Mouse (Mus musculus) lung, embryonic 15.5 days (tissue): ENCODE data around the gene Krtap3-1. TPM values are rescaled to one million over a fixed set of nuclear protein-coding genes. Genes with fewer than 3 reads are reported as not detected.
"Not testable (repeated sequence)": the region's sequence is repeated elsewhere in the genome, so short reads cannot be mapped to it uniquely, and the experiment has no call there.

Experiments used
- ATAC-seq: fragments of 200-750 bp; cut with Nextera tagmentation; 2 replicates; pipeline ENCODE4 v1.8.0; 2017; ENCODE audit warnings: moderate number of reproducible peaks, borderline replicate concordance; ENCODE audit not compliant: low FRiP score, low TSS enrichment; ENCODE audit errors: extremely low read depth
- H3K27ac ChIP-seq: fragments of 300-500 bp; sonication (generic); 2 replicates; pipeline ENCODE4 v1.5.1; 2015; ENCODE audit warnings: moderate library complexity, mild to moderate bottlenecking, inconsistent platforms
- H3K27me3 ChIP-seq: fragments of 300-500 bp; sonication (generic); 2 replicates; pipeline ENCODE4 v1.6.1; 2015; ENCODE audit warnings: inconsistent platforms
- H3K36me3 ChIP-seq: fragments of 300-500 bp; sonication (generic); 2 replicates; pipeline ENCODE4 v1.6.1; 2015; ENCODE audit warnings: inconsistent platforms
- H3K4me1 ChIP-seq: fragments of 300-500 bp; sonication (generic); 2 replicates; pipeline ENCODE4 v1.6.1; 2015; ENCODE audit warnings: inconsistent platforms
- H3K4me2 ChIP-seq: fragments of 300-500 bp; sonication (generic); 2 replicates; pipeline ENCODE4 v1.6.1; 2015; ENCODE audit warnings: inconsistent platforms, mild to moderate bottlenecking, moderate library complexity
- H3K4me3 ChIP-seq: fragments of 300-500 bp; sonication (generic); 2 replicates; pipeline ENCODE4 v1.5.1; 2015; ENCODE audit warnings: mild to moderate bottlenecking, inconsistent platforms
- H3K9ac ChIP-seq: fragments of 300-500 bp; sonication (generic); 2 replicates; pipeline ENCODE4 v1.6.1; 2015; ENCODE audit warnings: inconsistent platforms
- H3K9me3 ChIP-seq: fragments of 300-500 bp; sonication (generic); 2 replicates; pipeline ENCODE4 v1.6.1; 2016; ENCODE audit warnings: inconsistent platforms
- WGBS: fragments of 180-500 bp; shearing (Covaris S2); methylation state at CpG from one replicate; pipeline ENCODE4 v1.1.7; 2015; 5-methylcytosine and 5-hydroxymethylcytosine counted together
- polyA plus RNA-seq: library from polyadenylated mRNA; unstranded; fragments of >200 nt; fragmentation: Nextera tagmentation; extraction: Ambion mirVana; gene quantifications from 2 replicates; pipeline ENCODE4 v1.2.1, GENCODE M21; 2015

Krtap3-1 gene
- not detected in 2 replicates for polyA plus RNA-seq

DNA sequence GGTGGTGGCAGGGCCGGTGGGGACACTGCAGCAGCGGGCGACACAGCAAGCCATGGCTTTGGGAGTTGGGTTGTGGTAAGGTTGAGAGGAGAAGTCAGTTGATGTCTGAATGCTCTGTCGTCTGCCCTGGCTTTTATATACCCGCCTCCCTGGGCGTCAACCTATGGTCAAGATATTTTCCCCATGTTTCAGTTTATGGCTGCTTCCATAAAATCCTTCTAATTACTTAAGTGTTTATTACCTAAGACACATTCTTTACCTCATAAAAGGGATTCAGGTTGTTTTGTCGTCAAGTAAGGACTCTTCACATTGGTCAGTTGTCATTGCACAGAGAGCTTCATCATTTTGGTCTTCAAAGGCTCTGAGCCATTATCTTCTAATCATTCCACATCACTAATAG, at the start of gene Krtap3-1:
TSS of gene Krtap3-1 (minus strand) at position 101 of the 400 bp plus-strand sequence.
- H3K27ac ChIP-seq, result no peak within 1 kb of the TSS
- H3K9ac ChIP-seq, result no peak within 1 kb of the TSS
- H3K9me3 ChIP-seq, result no peaks in the 10 kb centered on the region
- WGBS, result 88% methylated on average over 7 of the region's 7 CpGs
- H3K4me3 ChIP-seq, result no peak within 1 kb of the TSS
- H3K27me3 ChIP-seq, result no peaks in the 10 kb centered on the region
- H3K4me2 ChIP-seq, result no peak within 1 kb of the TSS
- no peaks in the 10 kb centered on the region for H3K36me3 ChIP-seq
- no peak for ATAC-seq
- no peaks in the 10 kb centered on the region for H3K4me1 ChIP-seq

GRCm38 (mm10) chr11:99614796-99615363, 48.5 kb upstream of the Krtap3-1 start, which contains the start of gene Krtap2-4:
TSS of gene Krtap2-4 (minus strand) at chr11:99614846.
- no peak within 1 kb of the TSS for H3K4me3 ChIP-seq
- no peak within 1 kb of the TSS for H3K9ac ChIP-seq
- ATAC-seq, result no peak
- no peak within 1 kb of the TSS for H3K27ac ChIP-seq
- H3K9me3 ChIP-seq, result no peaks in the 10 kb centered on the region
- no peaks in the 10 kb centered on the region for H3K27me3 ChIP-seq
- H3K4me1 ChIP-seq, result no peaks in the 10 kb centered on the region
- WGBS, result 59% methylated on average over 3 of the region's 3 CpGs
- no peaks in the 10 kb centered on the region for H3K36me3 ChIP-seq
- no peak within 1 kb of the TSS for H3K4me2 ChIP-seq

GRCm38 (mm10) chr11:99610089-99610488, 43.7 kb upstream of the Krtap3-1 start, which contains the start of gene Gm11937:
TSS of gene Gm11937 (minus strand) at chr11:99610189.
- H3K9ac ChIP-seq, H3K4me2 ChIP-seq, H3K27me3 ChIP-seq, H3K36me3 ChIP-seq, H3K9me3 ChIP-seq, H3K4me3 ChIP-seq, H3K4me1 ChIP-seq, H3K27ac ChIP-seq, ATAC-seq: not testable (repeated sequence)
- 57% methylated on average over 1 of the region's 2 CpGs for WGBS

DNA sequence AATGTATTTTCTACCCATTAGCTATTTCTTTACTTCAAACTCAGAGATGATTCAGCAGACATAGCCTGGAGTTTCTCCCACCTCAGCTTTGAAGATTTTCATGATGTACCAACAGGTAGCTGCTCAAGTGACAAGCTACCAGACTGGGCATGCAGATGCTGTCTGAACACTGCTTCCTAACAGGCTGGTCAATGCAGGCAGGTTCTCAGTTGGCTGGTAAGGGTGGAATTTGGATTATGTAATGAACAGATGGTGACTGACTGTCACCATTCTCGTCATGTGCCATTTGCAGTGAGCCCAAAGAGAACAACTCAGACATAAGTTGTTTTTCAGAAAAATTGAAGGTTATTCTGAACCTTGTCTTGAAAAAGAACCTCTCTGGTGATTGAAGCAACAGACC, 42.7 kb upstream of the Krtap3-1 start:
- H3K4me1 ChIP-seq, result no peaks in the 10 kb centered on the region
- H3K27ac ChIP-seq, result no peak overlapping the region
- ATAC-seq, result no peak
- no peak overlapping the region for H3K4me2 ChIP-seq
- no peak overlapping the region for H3K9ac ChIP-seq
- H3K36me3 ChIP-seq, result no peaks in the 10 kb centered on the region
- no peak overlapping the region for H3K4me3 ChIP-seq
- no peaks in the 10 kb centered on the region for H3K9me3 ChIP-seq
- H3K27me3 ChIP-seq, result no peaks in the 10 kb centered on the region
- WGBS, result 69% methylated on average over 1 of the region's 1 CpGs

DNA sequence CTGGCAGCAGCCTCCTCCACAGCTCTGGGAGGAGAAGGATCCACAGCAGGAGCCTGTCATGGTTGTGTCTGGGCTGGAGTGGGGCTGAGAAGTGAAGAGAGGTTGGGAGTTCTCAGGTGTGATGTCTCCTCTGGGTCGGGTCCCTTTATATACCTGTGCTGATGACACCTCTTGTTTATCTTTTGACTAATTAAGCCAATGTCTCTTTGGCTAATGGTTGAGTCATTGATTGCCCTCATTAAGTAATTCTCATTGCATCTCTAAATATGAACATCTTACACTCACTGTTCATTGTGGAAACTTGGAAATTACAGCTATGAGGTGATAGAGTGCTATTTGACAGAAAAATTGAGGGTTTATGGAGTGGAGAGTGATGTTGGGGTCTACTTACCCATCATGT, 36.8 kb upstream of the Krtap3-1 start, which contains the start of gene Gm11938:
TSS of gene Gm11938 (minus strand) at position 101 of the 400 bp plus-strand sequence.
- not testable (repeated sequence) for H3K27ac ChIP-seq, H3K27me3 ChIP-seq, H3K4me2 ChIP-seq, H3K4me1 ChIP-seq, H3K9ac ChIP-seq, H3K36me3 ChIP-seq, H3K4me3 ChIP-seq, H3K9me3 ChIP-seq, ATAC-seq
- 63% methylated on average over 1 of the region's 1 CpGs for WGBS

- not testable (repeated sequence) for H3K27me3 ChIP-seq, H3K36me3 ChIP-seq, H3K9ac ChIP-seq, ATAC-seq, H3K4me1 ChIP-seq, H3K27ac ChIP-seq, H3K9me3 ChIP-seq, H3K4me3 ChIP-seq, H3K4me2 ChIP-seq
- 67% methylated on average over 6 of the region's 6 CpGs for WGBS
Observed at GRCm38 (mm10) chr11:99597742-99598141, 31.3 kb upstream of the Krtap3-1 start, which contains the start of gene Krtap9-3. TSS of gene Krtap9-3 (minus strand) at chr11:99598105.

- no peaks in the 10 kb centered on the region for H3K4me1 ChIP-seq
- H3K9me3 ChIP-seq, result no peaks in the 10 kb centered on the region
- H3K4me2 ChIP-seq, result no peak within 1 kb of the TSS
- no peak within 1 kb of the TSS for H3K4me3 ChIP-seq
- H3K27ac ChIP-seq, result no peak within 1 kb of the TSS
- H3K9ac ChIP-seq, result no peak within 1 kb of the TSS
- WGBS, result 83% methylated on average over 6 of the region's 6 CpGs
- ATAC-seq, result no peak
- H3K36me3 ChIP-seq, result no peaks in the 10 kb centered on the region
- no peaks in the 10 kb centered on the region for H3K27me3 ChIP-seq
Observed at GRCm38 (mm10) chr11:99590981-99591380, 24.6 kb upstream of the Krtap3-1 start, which contains the start of gene Krtap1-3. TSS of gene Krtap1-3 (minus strand) at chr11:99591339.

DNA sequence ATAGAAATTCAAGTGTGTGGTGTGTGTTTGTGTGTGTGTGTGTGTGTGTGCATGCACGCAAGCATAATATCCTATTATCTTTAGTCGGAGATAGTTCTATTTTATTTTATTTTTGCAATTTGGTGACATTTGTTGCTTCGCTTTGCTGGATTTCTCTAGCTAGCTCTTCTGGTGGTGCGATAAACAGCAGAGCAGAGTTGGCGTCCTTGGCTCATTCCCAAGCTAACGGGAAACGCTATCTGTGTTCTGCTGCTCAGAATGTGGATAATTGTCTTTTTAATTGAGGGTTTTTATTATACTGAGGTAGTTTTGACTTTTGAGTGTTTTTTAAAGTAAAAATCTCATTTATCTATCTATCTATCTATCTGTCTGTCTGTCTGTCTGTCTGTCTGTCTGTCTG, 18.7 kb upstream of the Krtap3-1 start:
- Histone ChIP-seq H3K4me1 (no peaks in the 10 kb centered on the region), H3K9me3 (no peaks in the 10 kb centered on the region), H3K27ac (no peak overlapping the region), H3K4me3 (no peak overlapping the region), H3K4me2 (no peak overlapping the region), H3K36me3 (no peaks in the 10 kb centered on the region), H3K9ac (no peak overlapping the region), H3K27me3 (no peaks in the 10 kb centered on the region)
- 70% methylated on average over 7 of the region's 7 CpGs for WGBS
- ATAC-seq, result no peak

DNA sequence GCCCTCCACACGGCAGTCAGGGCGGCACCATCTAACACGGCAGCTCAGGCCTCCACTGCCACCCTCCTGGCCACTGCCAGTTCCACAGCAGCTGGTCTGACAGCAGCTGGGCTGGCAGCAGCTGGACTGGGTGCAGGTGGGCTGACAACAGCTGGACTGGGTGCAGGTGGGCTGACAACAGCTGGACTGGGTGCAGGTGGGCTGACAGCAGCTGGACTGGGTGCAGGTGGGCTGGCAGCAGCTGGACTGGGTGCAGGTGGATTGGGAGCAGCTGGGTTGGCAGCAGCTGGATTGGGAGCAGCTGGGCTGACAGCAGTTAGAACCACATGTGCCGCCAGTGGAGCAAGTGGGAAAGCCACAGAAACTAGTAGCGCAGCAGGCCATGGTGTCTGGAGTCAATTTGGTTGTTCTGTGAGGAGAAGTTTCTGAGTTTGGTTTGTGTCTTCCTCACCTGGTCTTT, 16.8 kb upstream of the Krtap3-1 start, which contains the start of gene Krtap1-4:
TSS of gene Krtap1-4 (minus strand) at position 410 of the 460 bp plus-strand sequence.
- H3K27me3 ChIP-seq, result no peaks in the 10 kb centered on the region
- H3K4me2 ChIP-seq, result no peak within 1 kb of the TSS
- no peak within 1 kb of the TSS for H3K27ac ChIP-seq
- H3K4me1 ChIP-seq, result no peaks in the 10 kb centered on the region
- H3K9ac ChIP-seq, result no peak within 1 kb of the TSS
- 75% methylated on average over 5 of the region's 5 CpGs for WGBS
- no peaks in the 10 kb centered on the region for H3K36me3 ChIP-seq
- no peak for ATAC-seq
- no peak within 1 kb of the TSS for H3K4me3 ChIP-seq
- H3K9me3 ChIP-seq, result no peaks in the 10 kb centered on the region

DNA sequence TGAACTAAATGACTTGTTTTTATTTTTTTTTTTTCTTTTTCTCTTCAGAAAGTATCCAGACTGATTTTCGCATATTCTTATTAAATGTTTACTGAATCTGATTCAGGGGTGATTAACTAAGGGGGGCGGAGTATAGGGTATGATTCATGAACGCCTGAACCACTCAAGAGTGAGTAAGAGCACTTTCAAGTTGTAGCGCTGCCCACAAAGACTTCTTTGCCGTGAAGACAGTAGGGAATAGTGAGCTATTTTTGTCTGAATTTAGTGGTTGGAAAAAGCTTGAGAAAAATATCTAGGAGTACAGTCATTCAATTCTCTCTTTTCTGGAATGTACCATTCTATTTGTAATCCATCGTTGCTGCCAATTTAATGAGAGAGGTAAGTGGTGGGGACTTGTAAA, 15.1 kb upstream of the Krtap3-1 start:
- H3K27me3 ChIP-seq, result no peaks in the 10 kb centered on the region
- H3K9ac ChIP-seq, result no peak overlapping the region
- no peak for ATAC-seq
- WGBS, result 59% methylated on average over 6 of the region's 6 CpGs
- H3K36me3 ChIP-seq, result no peaks in the 10 kb centered on the region
- no peak overlapping the region for H3K4me3 ChIP-seq
- no peak overlapping the region for H3K27ac ChIP-seq
- H3K4me1 ChIP-seq, result no peaks in the 10 kb centered on the region
- H3K4me2 ChIP-seq, result no peak overlapping the region
- no peaks in the 10 kb centered on the region for H3K9me3 ChIP-seq

DNA sequence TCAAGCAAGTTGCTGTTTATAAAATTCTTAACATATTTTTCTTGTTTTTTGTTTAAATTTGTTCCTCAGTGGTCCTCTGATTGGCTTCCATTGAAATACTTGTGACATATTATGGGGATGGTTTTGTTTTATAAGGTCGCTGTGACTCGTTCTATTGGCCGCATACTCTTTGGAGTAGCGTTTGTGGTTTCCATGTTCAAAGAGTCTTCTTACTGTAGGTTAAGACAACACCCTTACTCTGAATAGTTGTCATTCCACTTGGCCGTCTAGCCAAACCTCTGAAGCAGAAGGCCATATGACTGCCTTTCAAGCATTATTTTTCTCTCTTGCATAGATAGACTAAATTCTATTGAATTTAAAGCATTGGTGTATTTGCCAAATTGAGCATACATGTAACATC, 14.6 kb upstream of the Krtap3-1 start:
- H3K4me1 ChIP-seq, result no peaks in the 10 kb centered on the region
- H3K4me2 ChIP-seq, result no peak overlapping the region
- H3K36me3 ChIP-seq, result no peaks in the 10 kb centered on the region
- H3K4me3 ChIP-seq, result no peak overlapping the region
- no peaks in the 10 kb centered on the region for H3K9me3 ChIP-seq
- H3K27me3 ChIP-seq, result no peaks in the 10 kb centered on the region
- H3K27ac ChIP-seq, result no peak overlapping the region
- WGBS, result 73% methylated on average over 5 of the region's 5 CpGs
- ATAC-seq, result no peak
- no peak overlapping the region for H3K9ac ChIP-seq

GRCm38 (mm10) chr11:99580636-99581035, 14.2 kb upstream of the Krtap3-1 start, which contains the start of gene Krtap1-5:
TSS of gene Krtap1-5 (minus strand) at chr11:99581016.
- Histone ChIP-seq H3K27me3 (no peaks in the 10 kb centered on the region), H3K4me2 (no peak within 1 kb of the TSS), H3K9me3 (no peaks in the 10 kb centered on the region), H3K27ac (no peak within 1 kb of the TSS), H3K4me3 (no peak within 1 kb of the TSS), H3K4me1 (no peaks in the 10 kb centered on the region), H3K36me3 (no peaks in the 10 kb centered on the region), H3K9ac (no peak within 1 kb of the TSS)
- 87% methylated on average over 6 of the region's 6 CpGs for WGBS
- ATAC-seq, result no peak
